In the genomic region with DNA sequence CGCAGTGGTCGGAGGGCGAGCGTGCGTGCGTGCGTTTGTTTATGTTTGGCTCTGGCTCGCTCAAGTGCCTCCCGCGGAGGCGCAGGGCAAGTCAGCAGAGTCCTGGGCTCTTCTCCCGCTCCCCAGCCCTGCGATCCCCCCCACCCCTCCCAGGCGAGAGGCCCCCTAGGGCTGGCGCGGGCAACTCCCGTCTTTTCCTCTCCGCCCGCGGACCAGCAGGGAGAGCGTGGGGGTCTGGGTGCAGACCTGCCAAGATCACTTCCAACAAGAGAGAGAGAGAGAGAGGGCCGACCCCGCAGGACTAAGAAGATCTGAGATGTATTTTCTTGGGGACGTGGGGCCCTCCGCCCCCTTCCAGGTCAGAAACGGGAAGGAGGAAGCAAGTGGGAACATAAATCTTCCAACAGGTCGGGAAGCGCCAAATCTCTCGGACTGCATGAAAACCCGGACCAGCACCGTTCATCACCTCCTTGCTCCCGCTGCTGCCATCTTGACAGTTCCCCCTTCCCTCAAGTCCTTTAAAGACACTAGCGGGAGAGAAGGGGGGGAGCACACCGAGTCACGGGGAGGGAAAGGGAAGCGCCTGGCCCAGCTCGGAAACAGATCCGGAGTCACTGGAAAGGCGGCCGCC, we compare ENCODE assay signal across 8 mouse cellular contexts. TPM values are rescaled to one million over a fixed set of nuclear protein-coding genes. Genes with fewer than 3 reads are reported as not detected.
DNase-seq lines count a peak whose midpoint lies in the region; ATAC-seq and TF ChIP-seq lines count a peak whose summit lies in the region.

No protein-coding gene starts in this region.

- H3K9me3 ChIP-seq in hindbrain, postnatal 0 days (ENCODE audit: low read length): no peaks in the 10 kb centered on the region
- H3K9me3 ChIP-seq in megakaryocyte, embryonic 14.5 days: no peaks in the 10 kb centered on the region

- peak overlapping the region; percentile 99 for H3K27ac ChIP-seq in layer of hippocampus, adult 2 months
- peak overlapping the region; percentile 97 for H3K27ac ChIP-seq in hindbrain, postnatal 0 days

- peaks cover 29% of the 10 kb centered on the region for H3K4me1 ChIP-seq in hindbrain, postnatal 0 days (ENCODE audit: insufficient read depth, low read length)
- peaks cover 51% of the 10 kb centered on the region for H3K4me1 ChIP-seq in megakaryocyte, embryonic 14.5 days

- H3K27me3 ChIP-seq in hindbrain, postnatal 0 days (ENCODE audit: insufficient read depth, low read length): no peaks in the 10 kb centered on the region
- no peaks in the 10 kb centered on the region for H3K27me3 ChIP-seq in megakaryocyte, embryonic 14.5 days (replicated peaks)

- DNase-seq in layer of hippocampus, adult 2 months (ENCODE audit: low spot score in 2 of 2): peak in 1 of 2 experiments; percentile 60
- DNase-seq in layer of hippocampus, adult 11-12 months (ENCODE audit: low spot score): no peak
- peak; percentile 60 for DNase-seq in ES-CJ7 (ENCODE audit: low read depth, low spot score)
- peak; percentile 76 for DNase-seq in embryo, embryonic 11 days
- peak; percentile 76 for DNase-seq in hindbrain, postnatal 0 days (ENCODE audit: low spot score)
- peak; percentile 67 for DNase-seq in testis, postnatal 10 days (ENCODE audit: low spot score)
- DNase-seq in ovary, postnatal 10 days (ENCODE audit: low spot score): no peak

- peak overlapping the region; percentile 98 for H3K4me2 ChIP-seq in hindbrain, postnatal 0 days (ENCODE audit: low read depth, low read length)

- ATAC-seq in hindbrain, postnatal 0 days: peak; percentile 6

- TF ChIP-seq CTCF in layer of hippocampus, adult 2 months (conservative IDR thresholded peaks at IDR 0.05): no peak; the same call in 1 of the 2 replicates
- no peak for TF ChIP-seq CTCF in hindbrain, postnatal 0 days (IDR thresholded peaks at IDR 0.05; ENCODE audit: low read depth)

- no peaks in the 10 kb centered on the region for H3K36me3 ChIP-seq in hindbrain, postnatal 0 days (ENCODE audit: insufficient read depth, low read length)
- H3K36me3 ChIP-seq in megakaryocyte, embryonic 14.5 days (replicated peaks; ENCODE audit: low read length): peaks cover 41% of the 10 kb centered on the region

- peak overlapping the region; percentile 77 for H3K9ac ChIP-seq in hindbrain, postnatal 0 days (replicated peaks; ENCODE audit: low read length)

- under 1% methylated on average over 37 of the region's 40 CpGs for WGBS in hindbrain, postnatal 0 days

- peak overlapping the region; percentile 95 for H3K4me3 ChIP-seq in layer of hippocampus, adult 2 months
- H3K4me3 ChIP-seq in hindbrain, postnatal 0 days (ENCODE audit: low read length): peak overlapping the region; percentile 84
- H3K4me3 ChIP-seq in megakaryocyte, embryonic 14.5 days (replicated peaks): peak overlapping the region; percentile 98

RNA-seq across cellular contexts. Expression of gene Foxo3, which starts 0.6 kb away (rescaled TPM):
- total RNA-seq in layer of hippocampus, adult 2 months (2021): 10 to 100 TPM; 47.5 to 53.2 TPM
- 54.7 and 59.2 TPM in 2 replicates for total RNA-seq in hindbrain, postnatal 0 days (2014; rRNA removed)
- polyA plus RNA-seq in hindbrain, postnatal 0 days (2015; fragmentation: Nextera tagmentation; extraction: Ambion mirVana): 8.4 and 8.6 TPM in 2 replicates
- 14.8 and 55.2 TPM in 2 replicates for polyA plus RNA-seq in megakaryocyte, embryonic 14.5 days (2012; ENCODE audit: insufficient read depth, low replicate concordance)

Comparison
In these comparisons a context has a peak if more than half of its experiments do, and no peak if none do; other contexts are left out.
1. DNase-seq: peak in ES-CJ7 (single experiment), embryo, embryonic 11 days (single experiment), hindbrain, postnatal 0 days (single experiment) and testis, postnatal 10 days (single experiment); none in layer of hippocampus, adult 11-12 months (single experiment) and ovary, postnatal 10 days (single experiment).
2. Peak in every context shown above with its lines, with median percentiles within 50 percentile points of each other: H3K4me3 ChIP-seq.